Mouse (Mus musculus) fibroblast of lung, adult 2 months (primary cell): ENCODE measurements around the gene Ptcd2.

Experiments
- DNase-seq: peaks from one replicate; pipeline ENCODE4 v3.0.0-alpha.2; 2011; ENCODE audit warnings: low read depth

Ptcd2 gene

GRCm38 (mm10) chr13:99344599-99345575 lies at the start of gene Ptcd2, which contains the start of gene Mrps27:
TSS of gene Ptcd2 (minus strand) at chr13:99344705.
TSS of gene Mrps27 (plus strand) at chr13:99344786.
- DNase-seq: peak; percentile 75

- DNase-seq: no peak
Observed at GRCm38 (mm10) chr13:99393128-99393527, 48.6 kb upstream of the Ptcd2 start.

- peak; percentile 95 for DNase-seq
Observed at GRCm38 (mm10) chr13:99391417-99391816, 46.9 kb upstream of the Ptcd2 start.

- DNase-seq: no peak
Observed at GRCm38 (mm10) chr13:99387901-99388811, 43.7 kb upstream of the Ptcd2 start.

- DNase-seq: no peak
Observed at GRCm38 (mm10) chr13:99386341-99386740, 41.8 kb upstream of the Ptcd2 start.

- no peak for DNase-seq
Observed at GRCm38 (mm10) chr13:99385911-99386310, 41.4 kb upstream of the Ptcd2 start.

DNA sequence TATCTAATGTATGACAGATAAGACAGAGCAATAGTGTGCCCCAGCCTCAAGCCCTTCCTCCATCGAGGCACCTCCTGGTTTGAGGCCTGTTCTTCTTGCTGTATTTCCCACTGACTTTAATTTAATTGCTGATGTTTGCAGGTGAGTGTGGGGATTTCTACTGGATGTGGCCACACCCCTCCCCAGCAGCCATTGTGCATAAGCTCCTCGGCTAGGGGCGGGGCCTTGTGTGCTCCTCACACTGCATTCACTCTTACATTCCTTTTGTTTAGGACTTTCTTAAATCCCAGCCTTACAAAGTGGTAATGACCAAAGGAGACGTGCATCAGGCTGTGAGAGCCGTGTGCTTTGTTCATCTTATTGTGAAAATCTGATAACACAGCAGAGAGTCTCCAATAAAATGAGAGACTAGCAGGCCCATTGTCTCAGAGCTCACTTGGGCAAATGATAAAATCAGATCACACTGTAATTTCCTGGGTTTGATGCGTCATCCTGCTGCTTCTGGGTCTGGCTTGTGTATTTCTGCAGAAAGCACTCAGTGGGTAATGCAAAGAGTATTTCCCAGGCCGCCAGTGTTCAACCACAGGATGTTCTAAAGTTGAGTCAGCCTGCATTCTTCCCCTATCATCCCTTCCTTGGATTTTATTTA lies 40.2 kb upstream of the Ptcd2 start:
- DNase-seq: peak; percentile 63

DNA sequence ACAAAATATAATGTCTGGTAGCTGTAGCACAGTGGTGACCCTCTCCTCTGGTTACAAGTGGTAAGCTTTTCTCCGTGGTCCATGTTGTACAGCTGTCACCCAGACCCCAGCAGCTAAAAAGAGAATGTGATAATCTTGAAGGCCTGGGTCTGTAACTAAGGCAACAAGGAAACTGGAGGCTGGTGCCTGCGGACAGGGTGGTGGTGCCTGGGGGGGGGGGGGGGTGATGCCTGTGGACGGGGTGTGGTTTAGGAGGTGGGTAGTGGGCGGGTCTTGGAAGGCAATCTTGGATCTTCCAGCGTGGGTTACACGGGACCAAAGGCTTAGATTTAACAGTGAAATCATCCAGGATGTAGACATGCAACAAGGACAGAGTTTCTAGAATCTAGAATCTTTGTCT lies 37.9 kb upstream of the Ptcd2 start:
- DNase-seq: no peak

- DNase-seq: no peak
Observed at GRCm38 (mm10) chr13:99378223-99378622, 33.7 kb upstream of the Ptcd2 start.

DNA sequence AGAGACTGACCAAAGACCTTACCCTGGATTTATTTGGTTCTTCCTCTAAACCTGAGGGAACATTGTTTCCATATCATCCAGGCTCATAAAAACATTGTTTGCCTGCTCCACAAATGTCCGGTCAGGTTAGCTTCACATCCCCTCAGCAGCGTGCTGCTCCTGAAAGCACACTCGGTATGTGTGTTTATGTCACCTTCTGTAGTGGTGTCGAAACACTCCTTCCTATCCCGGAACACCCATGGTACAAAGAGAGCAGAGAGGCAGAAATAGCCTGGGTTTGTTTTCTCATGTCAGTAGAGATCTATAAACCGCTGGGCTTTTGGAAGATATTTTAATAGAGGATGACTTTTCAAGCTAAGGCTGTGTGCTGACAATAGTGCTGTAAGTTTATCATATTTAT lies 32.5 kb upstream of the Ptcd2 start:
- no peak for DNase-seq

GRCm38 (mm10) chr13:99375550-99375949 lies 31.0 kb upstream of the Ptcd2 start:
- no peak for DNase-seq

DNA sequence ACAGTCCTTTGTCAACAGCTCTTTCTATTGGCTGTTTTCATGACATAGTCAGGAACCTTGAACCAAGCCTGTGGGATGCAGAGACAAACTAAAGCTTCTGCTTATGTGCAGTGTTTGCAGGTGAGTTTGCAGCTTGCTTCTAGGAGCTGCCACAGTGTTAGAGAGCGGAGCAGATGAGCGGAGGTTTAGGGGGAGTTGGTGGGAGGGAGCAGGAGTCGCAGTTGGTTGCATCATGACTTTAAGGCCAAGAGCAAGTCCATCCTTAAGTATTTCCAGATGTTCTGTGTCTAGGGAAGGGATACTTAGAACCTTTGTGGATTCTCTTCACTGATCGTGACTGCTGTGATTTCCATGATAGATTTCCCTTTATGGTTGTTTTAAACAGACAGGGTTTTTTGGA lies 29.7 kb upstream of the Ptcd2 start:
- DNase-seq: no peak

DNA sequence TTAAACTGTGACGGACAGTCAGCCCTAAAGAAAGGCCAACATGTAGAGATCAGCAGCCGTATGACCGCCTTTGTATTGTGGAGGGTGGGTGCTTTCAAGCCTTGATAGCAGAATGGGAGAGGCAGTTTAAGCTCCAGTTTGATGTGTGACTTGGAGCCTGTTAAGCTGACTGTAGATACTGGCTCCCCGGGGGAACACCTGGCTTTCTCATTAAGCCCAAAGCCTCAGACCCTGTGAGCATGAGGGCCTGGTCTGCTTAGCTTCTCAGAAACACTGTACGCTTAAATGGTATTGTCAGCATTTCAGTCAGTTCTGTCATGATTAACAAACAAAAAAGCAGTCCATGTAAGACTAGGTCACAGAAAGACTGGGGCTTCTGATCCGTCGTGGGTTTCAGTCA lies 29.2 kb upstream of the Ptcd2 start:
- no peak for DNase-seq

GRCm38 (mm10) chr13:99371285-99371684 lies 26.8 kb upstream of the Ptcd2 start:
- DNase-seq: no peak

- DNase-seq: no peak
Observed at GRCm38 (mm10) chr13:99369103-99369502, 24.6 kb upstream of the Ptcd2 start.

DNA sequence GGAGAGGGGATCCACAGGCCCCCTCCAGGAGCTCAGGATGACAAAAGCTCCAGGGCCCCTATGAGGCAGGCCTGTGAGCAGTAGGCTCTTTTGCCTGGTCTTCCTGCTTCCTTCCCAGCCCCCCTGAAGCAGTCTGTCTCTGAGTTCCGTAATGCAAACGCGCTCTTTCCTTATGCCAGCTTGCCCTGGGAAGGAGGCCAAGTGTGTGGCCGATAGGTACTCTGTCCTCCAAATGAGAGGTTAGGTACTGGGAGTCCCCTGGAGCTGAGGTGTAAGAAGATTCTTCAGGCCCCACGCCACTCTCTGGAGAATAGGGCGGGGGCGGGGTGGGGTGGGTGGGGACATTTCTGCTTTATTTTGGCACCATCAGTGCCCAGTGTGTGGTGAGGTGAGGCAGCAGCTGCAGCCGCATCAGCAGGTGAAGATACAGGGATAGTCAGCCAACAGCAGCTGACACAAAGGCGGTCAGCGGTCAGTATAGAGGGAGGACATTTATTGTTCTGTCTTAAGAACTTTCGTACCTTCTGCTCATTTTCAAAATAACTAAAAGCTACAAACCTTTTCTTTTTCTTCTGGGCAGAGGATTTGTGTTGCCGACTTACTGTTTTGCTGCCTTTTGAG lies 23.2 kb upstream of the Ptcd2 start:
- no peak for DNase-seq

- no peak for DNase-seq
Observed at GRCm38 (mm10) chr13:99366422-99367175, 22.1 kb upstream of the Ptcd2 start.

GRCm38 (mm10) chr13:99363866-99364265 lies 19.4 kb upstream of the Ptcd2 start:
- no peak for DNase-seq

DNA sequence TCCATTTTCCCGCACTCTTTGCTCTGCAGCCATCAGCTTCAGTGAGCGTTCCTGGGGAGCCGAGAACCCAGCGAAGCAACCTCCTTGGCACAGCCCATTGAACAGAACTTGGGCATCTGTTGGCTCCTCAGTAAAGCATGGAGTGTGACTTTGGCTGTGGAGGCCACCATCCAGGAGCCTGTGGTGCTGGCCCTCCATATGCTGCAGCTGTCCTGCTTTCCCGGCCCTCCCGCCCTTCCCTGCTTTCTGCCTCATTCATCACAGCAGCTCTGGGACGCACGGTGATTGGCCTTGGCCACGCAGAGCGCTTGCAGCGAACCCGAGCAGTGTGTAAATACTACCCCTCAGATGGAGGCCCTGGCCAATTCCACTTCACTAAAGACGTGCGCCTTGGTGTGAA lies 14.4 kb upstream of the Ptcd2 start:
- no peak for DNase-seq

- DNase-seq: no peak
Observed at GRCm38 (mm10) chr13:99356428-99357265, 12.1 kb upstream of the Ptcd2 start.
